Mouse (Mus musculus): ENCODE measurements around the gene Layn.

Gene Layn

GRCm38 (mm10) chr9:51032785-51033529 is 43.9 kb downstream of the Layn start:
- no peak for DNase-seq (ENCODE audit: low read depth, low spot score)

GRCm38 (mm10) chr9:51032291-51032690 is 44.6 kb downstream of the Layn start:
- DNase-seq (ENCODE audit: low read depth, low spot score), result no peak

GRCm38 (mm10) chr9:51031603-51032002 is 45.3 kb downstream of the Layn start:
- no peak for DNase-seq (ENCODE audit: low read depth, low spot score)

GRCm38 (mm10) chr9:51030147-51030546 is 46.7 kb downstream of the Layn start:
- no peak for DNase-seq (ENCODE audit: low read depth, low spot score)

- DNase-seq (ENCODE audit: low read depth, low spot score), result no peak
Observed at GRCm38 (mm10) chr9:51026952-51027351, 49.9 kb downstream of the Layn start.

GRCm38 (mm10) chr9:51021123-51021795 is 55.6 kb downstream of the Layn start:
- no peak for DNase-seq (ENCODE audit: low read depth, low spot score)

- DNase-seq (ENCODE audit: low read depth, low spot score), result no peak
Observed at GRCm38 (mm10) chr9:51020351-51020750, 56.5 kb downstream of the Layn start.

- DNase-seq (ENCODE audit: low read depth, low spot score), result no peak
Observed at GRCm38 (mm10) chr9:51019670-51020069, 57.2 kb downstream of the Layn start.

- DNase-seq (ENCODE audit: low read depth, low spot score), result no peak
Observed at GRCm38 (mm10) chr9:51015732-51016131, 61.2 kb downstream of the Layn start.

- no peak for DNase-seq (ENCODE audit: low read depth, low spot score)
Observed at GRCm38 (mm10) chr9:51013644-51014043, 63.2 kb downstream of the Layn start.

- DNase-seq (ENCODE audit: low read depth, low spot score), result no peak
Observed at GRCm38 (mm10) chr9:51009656-51009950, 67.3 kb downstream of the Layn start.

- DNase-seq (ENCODE audit: low read depth, low spot score), result peak; percentile 96
Observed at GRCm38 (mm10) chr9:51008841-51009655, 67.8 kb downstream of the Layn start, which contains the start of gene Sik2. Sik2 (minus strand) TSS chr9:51009073.

GRCm38 (mm10) chr9:51008068-51008840 is 68.6 kb downstream of the Layn start:
- peak; percentile 48 for DNase-seq (ENCODE audit: low read depth, low spot score)

GRCm38 (mm10) chr9:51007726-51008067 is 69.2 kb downstream of the Layn start:
- no peak for DNase-seq (ENCODE audit: low read depth, low spot score)

GRCm38 (mm10) chr9:51006846-51007245 is 70.0 kb downstream of the Layn start:
- peak; percentile 90 for DNase-seq (ENCODE audit: low read depth, low spot score)

Data from brain, adult 2 months (tissue).